Mouse (Mus musculus) testis, adult 2 months (tissue): ENCODE results near the gene Sowaha.

Source experiments
- CTCF ChIP-seq: fragments of 200-500 bp; IDR thresholded peaks from 2 replicates; pipeline ENCODE4 v1.5.1; 2012; ENCODE audit warnings: low read depth, mild to moderate bottlenecking, inconsistent platforms, low read length, moderate library complexity; ENCODE audit not compliant: control insufficient read depth, insufficient read depth, insufficient replicate concordance
- POLR2A ChIP-seq: fragments of 200-500 bp; IDR thresholded peaks from 2 replicates; pipeline ENCODE4 v1.6.1; 2012; ENCODE audit warnings: low read depth, mild to moderate bottlenecking, inconsistent platforms, low read length, moderate library complexity; ENCODE audit not compliant: control insufficient read depth

DNA sequence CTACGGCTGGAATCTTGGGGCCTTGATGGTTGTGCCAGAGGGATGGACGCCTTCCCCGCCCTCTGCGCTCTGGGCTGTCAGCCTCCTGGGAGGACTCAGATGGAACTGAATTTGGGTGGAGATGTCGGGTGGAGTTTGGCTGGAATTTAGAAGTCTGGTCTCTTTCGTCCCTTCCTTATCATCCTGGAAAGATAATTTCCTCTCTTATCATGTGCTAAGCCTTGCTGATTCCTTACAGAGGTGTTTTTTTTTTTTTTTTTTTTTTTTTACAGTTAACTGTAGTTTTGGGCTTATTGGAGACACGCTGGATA is 41.7 kb upstream of the Sowaha start:
- TF ChIP-seq CTCF (no peak), POLR2A (no peak)
